Mouse (Mus musculus) CH12.LX (cell line): Measurements from ENCODE around the gene Abhd14a. TPM values are rescaled to one million over a fixed set of nuclear protein-coding genes. Genes with fewer than 3 reads are reported as not detected.

Experiments used
- DNase-seq: peaks from one replicate; pipeline ENCODE4 v3.0.0-alpha.2; 2013; ENCODE audit errors: extremely low read depth
- H3K27ac ChIP-seq: 2 replicates; pipeline ENCODE4 v1.5.1; 2012; ENCODE audit warnings: low read depth, mild to moderate bottlenecking, control low read depth, moderate library complexity; ENCODE audit not compliant: insufficient read depth
- H3K27me3 ChIP-seq: replicated peaks from 2 replicates; pipeline ENCODE3; 2012; ENCODE audit warnings: inconsistent platforms
- H3K36me3 ChIP-seq, 2 experiments: replicated peaks in 1 of 2; 2 replicates each; pipeline versions ENCODE3 to v1.6.1; 2012; ENCODE audit warnings: inconsistent platforms in 1 of 2, low read length in 1 of 2, mild to moderate bottlenecking in 1 of 2, mixed read lengths in 1 of 2, moderate library complexity in 1 of 2; ENCODE audit not compliant: control insufficient read depth in 1 of 2, insufficient read depth in 1 of 2
- H3K4me1 ChIP-seq, 2 experiments: 2 replicates each; pipeline ENCODE4 v1.6.1; 2012; ENCODE audit warnings: inconsistent platforms in 1 of 2, moderate library complexity in 1 of 2; ENCODE audit not compliant: insufficient read depth in 2 of 2, control insufficient read depth in 1 of 2
- H3K4me2 ChIP-seq: 2 replicates; pipeline ENCODE4 v1.6.1; 2012; ENCODE audit warnings: low read depth, mild to moderate bottlenecking, control low read depth; ENCODE audit not compliant: poor library complexity, insufficient read depth, severe bottlenecking
- H3K4me3 ChIP-seq, 3 experiments: fragments of 150-350 bp in 1 of 3; sonication (generic) in 1 of 3; replicated peaks in 1 of 3; 2 replicates each; pipeline versions ENCODE3 to v1.5.1; 2011 to 2012; ENCODE audit warnings: low read depth in 2 of 3, low read length in 2 of 3, mild to moderate bottlenecking in 2 of 3, moderate library complexity in 2 of 3, control low read depth in 1 of 3, improper control_type of control experiment in 1 of 3, inconsistent platforms in 1 of 3, mixed read lengths in 1 of 3; ENCODE audit not compliant: poor library complexity in 1 of 3
- H3K79me2 ChIP-seq: replicated peaks from 2 replicates; pipeline ENCODE4 v1.6.1; 2012; ENCODE audit warnings: mild to moderate bottlenecking, moderate library complexity; ENCODE audit not compliant: control insufficient read depth, poor library complexity, insufficient read depth, severe bottlenecking; ENCODE audit errors: extremely low read depth
- H3K9ac ChIP-seq: 2 replicates; pipeline ENCODE4 v1.6.1; 2012; ENCODE audit warnings: low read depth, mild to moderate bottlenecking, control low read depth, moderate library complexity; ENCODE audit not compliant: insufficient read depth
- H3K9me3 ChIP-seq: replicated peaks from 2 replicates; pipeline ENCODE3; 2012; ENCODE audit warnings: low read length, inconsistent platforms, mixed read lengths
- BHLHE40 ChIP-seq: IDR thresholded peaks from 2 replicates; pipeline ENCODE4 v1.6.1; 2011; ENCODE audit warnings: mild to moderate bottlenecking, low read depth, low read length, improper control_type of control experiment
- CHD1 ChIP-seq: IDR thresholded peaks from 2 replicates; pipeline ENCODE4 v1.6.1; 2012; ENCODE audit warnings: low read depth, low read length, improper control_type of control experiment, inconsistent platforms
- CHD2 ChIP-seq: IDR thresholded peaks from 2 replicates; pipeline ENCODE4 v1.6.1; 2011; ENCODE audit warnings: low read length, improper control_type of control experiment
- CTCF ChIP-seq, 2 experiments: IDR thresholded peaks in 1 of 2; conservative IDR thresholded peaks in 1 of 2; 2 replicates each; pipeline ENCODE4 v1.5.1; 2011 to 2012; ENCODE audit warnings: low read depth in 2 of 2, low read length in 2 of 2, improper control_type of control experiment in 1 of 2, inconsistent platforms in 1 of 2, mild to moderate bottlenecking in 1 of 2, moderate library complexity in 1 of 2
- E2F4 ChIP-seq: IDR thresholded peaks from 2 replicates; pipeline ENCODE4 v1.6.1; 2011; ENCODE audit warnings: low read depth, low read length, improper control_type of control experiment; ENCODE audit not compliant: insufficient replicate concordance
- ELF1 ChIP-seq: IDR thresholded peaks from 2 replicates; pipeline ENCODE4 v1.6.1; 2014; ENCODE audit warnings: low read depth, mild to moderate bottlenecking, inconsistent platforms, low read length, improper control_type of control experiment
- EP300 ChIP-seq: IDR thresholded peaks from 2 replicates; pipeline ENCODE4 v1.6.1; 2011; ENCODE audit warnings: low read length, improper control_type of control experiment
- ETS1 ChIP-seq: conservative IDR thresholded peaks from 2 replicates; pipeline ENCODE4 v1.6.1; 2012; ENCODE audit warnings: low read depth, mild to moderate bottlenecking, inconsistent platforms, low read length, improper control_type of control experiment, moderate library complexity
- GABPA ChIP-seq: IDR thresholded peaks from 2 replicates; pipeline ENCODE4 v1.6.1; 2012; ENCODE audit warnings: low read depth, low read length, improper control_type of control experiment, inconsistent platforms; ENCODE audit not compliant: insufficient replicate concordance
- HCFC1 ChIP-seq: IDR thresholded peaks from 2 replicates; pipeline ENCODE4 v1.6.1; 2012; ENCODE audit warnings: low read depth, mild to moderate bottlenecking, inconsistent platforms, low read length, improper control_type of control experiment
- IRF4 ChIP-seq: IDR thresholded peaks from 2 replicates; pipeline ENCODE4 v1.6.1; 2014; ENCODE audit warnings: low read depth, mild to moderate bottlenecking, inconsistent platforms, low read length, improper control_type of control experiment
- JUN ChIP-seq: IDR thresholded peaks from 2 replicates; pipeline ENCODE4 v1.6.1; 2011; ENCODE audit warnings: low read depth, mild to moderate bottlenecking, low read length, improper control_type of control experiment, moderate library complexity; ENCODE audit not compliant: insufficient read depth
- JUND ChIP-seq: conservative IDR thresholded peaks from 2 replicates; pipeline ENCODE4 v1.6.1; 2011; ENCODE audit warnings: low read depth, low read length, improper control_type of control experiment
- KAT2A ChIP-seq: IDR thresholded peaks from 2 replicates; pipeline ENCODE4 v1.6.1; 2012; ENCODE audit warnings: low read length, improper control_type of control experiment, inconsistent platforms; ENCODE audit not compliant: insufficient replicate concordance
- MAFK ChIP-seq: IDR thresholded peaks from 2 replicates; pipeline ENCODE4 v1.6.1; 2011; ENCODE audit warnings: low read length, improper control_type of control experiment; ENCODE audit not compliant: insufficient replicate concordance
- MAX ChIP-seq: IDR thresholded peaks from 2 replicates; pipeline ENCODE4 v1.6.1; 2011; ENCODE audit warnings: low read length, improper control_type of control experiment
- MAZ ChIP-seq: IDR thresholded peaks from 2 replicates; pipeline ENCODE4 v1.6.1; 2012; ENCODE audit warnings: low read depth, mild to moderate bottlenecking, inconsistent platforms, low read length, improper control_type of control experiment, moderate library complexity
- MEF2A ChIP-seq: IDR thresholded peaks from 2 replicates; pipeline ENCODE4 v1.6.1; 2014; ENCODE audit warnings: low read depth, mild to moderate bottlenecking, inconsistent platforms, low read length, improper control_type of control experiment, borderline replicate concordance
- MXI1 ChIP-seq: IDR thresholded peaks from 2 replicates; pipeline ENCODE4 v1.6.1; 2011; ENCODE audit warnings: mild to moderate bottlenecking, low read depth, low read length, improper control_type of control experiment
- MYC ChIP-seq: IDR thresholded peaks from 2 replicates; pipeline ENCODE4 v1.6.1; 2011; ENCODE audit warnings: low read depth, mild to moderate bottlenecking, improper control_type of control experiment, low read length
- NELFE ChIP-seq: IDR thresholded peaks from 2 replicates; pipeline ENCODE4 v1.6.1; 2011; ENCODE audit warnings: low read depth, low read length, improper control_type of control experiment
- NRF1 ChIP-seq: IDR thresholded peaks from 2 replicates; pipeline ENCODE4 v1.6.1; 2014; ENCODE audit warnings: low read depth, mild to moderate bottlenecking, inconsistent platforms, low read length, improper control_type of control experiment, moderate library complexity
- PAX5 ChIP-seq: IDR thresholded peaks from 2 replicates; pipeline ENCODE4 v1.6.1; 2012; ENCODE audit warnings: low read length, inconsistent platforms, mixed read lengths
- POLR2A ChIP-seq: IDR thresholded peaks from 2 replicates; pipeline ENCODE4 v1.6.1; 2011; ENCODE audit warnings: low read depth, mild to moderate bottlenecking, improper control_type of control experiment, low read length
- POLR2AphosphoS2 ChIP-seq: IDR thresholded peaks from 2 replicates; pipeline ENCODE4 v1.6.1; 2011; ENCODE audit warnings: low read depth, low read length, improper control_type of control experiment
- RAD21 ChIP-seq: IDR thresholded peaks from 2 replicates; pipeline ENCODE4 v1.6.1; 2011; ENCODE audit warnings: low read depth, mild to moderate bottlenecking, low read length, improper control_type of control experiment, moderate library complexity
- RCOR1 ChIP-seq: conservative IDR thresholded peaks from 2 replicates; pipeline ENCODE4 v1.6.1; 2012; ENCODE audit warnings: low read depth, mild to moderate bottlenecking, inconsistent platforms, low read length, improper control_type of control experiment
- SIN3A ChIP-seq: IDR thresholded peaks from 2 replicates; pipeline ENCODE4 v1.6.1; 2012; ENCODE audit warnings: low read length, improper control_type of control experiment, inconsistent platforms
- SMC3 ChIP-seq: IDR thresholded peaks from 2 replicates; pipeline ENCODE4 v1.6.1; 2011; ENCODE audit warnings: low read depth, low read length, improper control_type of control experiment
- TBP ChIP-seq: conservative IDR thresholded peaks from 2 replicates; pipeline ENCODE4 v1.6.1; 2011; ENCODE audit warnings: low read depth, low read length, improper control_type of control experiment
- TCF12 ChIP-seq: IDR thresholded peaks from 2 replicates; pipeline ENCODE4 v1.6.1; 2014; ENCODE audit warnings: low read depth, mild to moderate bottlenecking, inconsistent platforms, low read length, improper control_type of control experiment
- UBTF ChIP-seq: IDR thresholded peaks from 2 replicates; pipeline ENCODE4 v1.6.1; 2012; ENCODE audit warnings: low read depth, mild to moderate bottlenecking, inconsistent platforms, low read length, improper control_type of control experiment, moderate library complexity
- USF1 ChIP-seq: IDR thresholded peaks from 2 replicates; pipeline ENCODE4 v1.6.1; 2014; ENCODE audit warnings: low read depth, mild to moderate bottlenecking, inconsistent platforms, low read length, improper control_type of control experiment
- USF2 ChIP-seq: conservative IDR thresholded peaks from 2 replicates; pipeline ENCODE4 v1.6.1; 2011; ENCODE audit warnings: low read depth, low read length, improper control_type of control experiment
- ZC3H11A ChIP-seq: IDR thresholded peaks from 2 replicates; pipeline ENCODE4 v1.6.1; 2012; ENCODE audit warnings: low read depth, mild to moderate bottlenecking, inconsistent platforms, low read length, improper control_type of control experiment
- ZKSCAN1 ChIP-seq: IDR thresholded peaks from 2 replicates; pipeline ENCODE4 v1.6.1; 2012; ENCODE audit warnings: low read depth, inconsistent platforms, low read length, improper control_type of control experiment, borderline replicate concordance
- ZMIZ1 ChIP-seq: IDR thresholded peaks from 2 replicates; pipeline ENCODE4 v1.6.1; 2012; ENCODE audit warnings: low read depth, mild to moderate bottlenecking, inconsistent platforms, low read length, improper control_type of control experiment
- ZNF384 ChIP-seq: IDR thresholded peaks from 2 replicates; pipeline ENCODE4 v1.6.1; 2012; ENCODE audit warnings: low read depth, low read length, improper control_type of control experiment, inconsistent platforms
- dilution Hi-C: fragments of 300-500 bp; cut with MboI; formaldehyde crosslinking; loops from 2 replicates; pipeline ENCODE4 v1.14.3; 2020; ENCODE audit warnings: low sequenced_read_pairs; ENCODE audit not compliant: extremely low pct_unique_long_range_greater_than_20kb, extremely low pct_ligation_motif_present
- in situ Hi-C: fragments of 300-500 bp; cut with MboI; formaldehyde crosslinking; loops from 3 replicates; pipeline ENCODE4 v1.14.3; 2019; ENCODE audit warnings: low sequenced_read_pairs, low pct_ligation_motif_present, low pct_unique_long_range_greater_than_20kb, mixed read lengths
- polyA plus RNA-seq: library from polyadenylated mRNA; unstranded; fragments of >175 nt; gene quantifications from 2 replicates; pipeline ENCODE4 v1.2.1, GENCODE M21; 2012; ENCODE audit warnings: low read depth; ENCODE audit not compliant: insufficient read length
- total RNA-seq, 2 experiments: library from RNA; depleted of rRNA; stranded (reverse); fragments of 300-350 nt in 1 of 2; fragments of >200 nt in 1 of 2; gene quantifications; 2 replicates each; pipeline ENCODE4 v1.2.3; 2012 to 2014

The Abhd14a gene
- total and polyA plus RNA-seq, 3 experiments, result 18.2 to 23.3 (median 20.4) TPM

DNA sequence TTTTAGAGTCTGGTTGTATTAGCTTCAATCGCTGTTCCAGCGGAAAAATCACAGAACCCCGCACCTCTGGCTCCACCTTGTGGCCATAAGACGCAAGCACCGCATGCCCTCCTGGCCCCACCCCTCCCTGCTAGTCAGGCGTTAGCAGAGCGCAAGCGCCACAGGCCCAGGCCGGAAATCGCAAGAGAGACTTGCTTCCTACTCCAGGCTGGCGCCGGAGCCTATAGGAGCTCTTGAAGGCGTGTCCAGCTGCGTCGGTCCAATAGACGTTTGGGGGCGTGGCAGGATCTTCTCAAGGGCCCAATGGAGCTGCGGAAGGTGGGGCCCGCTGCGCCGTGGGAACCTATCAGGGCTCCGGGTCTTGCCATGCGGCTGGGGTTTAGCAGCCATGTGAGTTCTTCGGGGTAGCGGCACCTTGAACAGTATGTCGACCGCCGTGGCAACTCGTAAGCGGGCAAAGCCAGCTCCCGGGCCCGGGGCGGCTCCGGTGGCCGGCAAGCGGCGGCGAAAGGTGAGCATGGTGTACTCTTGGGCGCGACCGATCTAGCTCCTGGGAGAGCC, 29.5 kb upstream of the Abhd14a start, which contains the start of gene Parp3:
TSS of gene Parp3 (minus strand) at position 26 of the 561 bp plus-strand sequence.
- H3K4me1 ChIP-seq, result peaks cover 6 to 68% of the 10 kb centered on the region in 2 experiments
- H3K4me3 ChIP-seq, result peak within 1 kb of the TSS; percentile 77 to 92 (median 91)
- TF ChIP-seq UBTF, result no peak
- no peak for TF ChIP-seq USF2
- peak; percentile 98 for TF ChIP-seq MAZ
- no peak for TF ChIP-seq PAX5
- TF ChIP-seq CHD2, result peak; percentile 91
- TF ChIP-seq SIN3A, result peak; percentile 98
- TF ChIP-seq MEF2A, result peak; percentile 12; the same call in 1 of the 2 replicates
- no peak for TF ChIP-seq ZKSCAN1
- TF ChIP-seq NELFE, result peak; percentile 64
- peak; percentile 71 to 97 for TF ChIP-seq CTCF (conservative IDR thresholded peaks at IDR 0.05 in 1 of 2, IDR thresholded peaks at IDR 0.05 in 1 of 2; ENCODE audit: low read depth in 2 of 2, low read length in 2 of 2)
- TF ChIP-seq GABPA, result no peak; the same call in 1 of the 2 replicates
- TF ChIP-seq ZNF384, result no peak
- 0 out of 2 replicates have a peak, but pooled peaks have one; percentile 6 for TF ChIP-seq TBP
- TF ChIP-seq IRF4, result peak; percentile 55
- TF ChIP-seq MAFK, result no peak
- peak; percentile 63; the same call in 1 of the 2 replicates for TF ChIP-seq KAT2A
- peak; percentile 79 for TF ChIP-seq SMC3
- no peak for TF ChIP-seq JUN
- peak; percentile 98 for TF ChIP-seq ELF1
- peak; percentile 60; the same call in 1 of the 2 replicates for TF ChIP-seq ZMIZ1
- peak; percentile 85 for TF ChIP-seq POLR2A
- no peak for TF ChIP-seq JUND
- peak; percentile 96 for TF ChIP-seq RAD21
- TF ChIP-seq EP300, result no peak
- TF ChIP-seq CHD1, result no peak
- no peak for TF ChIP-seq ETS1
- peak; percentile 94 for TF ChIP-seq MAX
- TF ChIP-seq HCFC1, result peak; percentile 81
- TF ChIP-seq ZC3H11A, result no peak
- no peak for TF ChIP-seq BHLHE40
- TF ChIP-seq RCOR1, result no peak
- TF ChIP-seq E2F4, result no peak
- peak; percentile 100 for TF ChIP-seq MXI1
- TF ChIP-seq TCF12, result peak; percentile 71
- peak; percentile 39; the same call in 1 of the 2 replicates for TF ChIP-seq POLR2AphosphoS2
- peak; percentile 96 for TF ChIP-seq MYC
- TF ChIP-seq NRF1, result peak; percentile 95
- TF ChIP-seq USF1, result 0 out of 2 replicates have a peak, but pooled peaks have one; percentile 29
- no peaks in the 10 kb centered on the region for H3K27me3 ChIP-seq
- H3K27ac ChIP-seq, result peak within 1 kb of the TSS; percentile 13; the same call in 1 of the 2 replicates
- no peaks in the 10 kb centered on the region for H3K9me3 ChIP-seq
- in situ Hi-C loops (loop anchor here (5.0 kb wide), 1 partner anchor 40 kb away; the partner anchor contains the start of gene Acy1), dilution Hi-C loops (no loop called here)
- H3K4me2 ChIP-seq, result peak within 1 kb of the TSS; percentile 90
- H3K9ac ChIP-seq, result peak within 1 kb of the TSS; percentile 74
- H3K36me3 ChIP-seq, result peaks cover 27 to 55% of the 10 kb centered on the region in 2 experiments
- peaks cover 26% of the 10 kb centered on the region for H3K79me2 ChIP-seq
- DNase-seq, result peak; percentile 100
